Mouse (Mus musculus): ENCODE data around the gene Smim6. TPM values are rescaled to one million over a fixed set of nuclear protein-coding genes. Genes with fewer than 3 reads are reported as not detected.
A peak's percentile ranks its signal among the peaks of the same experiment; 100 is the strongest.

The Smim6 gene
- total RNA-seq, 2 experiments from 2014 or later, result 0.31 TPM; not detected in 1

DNA sequence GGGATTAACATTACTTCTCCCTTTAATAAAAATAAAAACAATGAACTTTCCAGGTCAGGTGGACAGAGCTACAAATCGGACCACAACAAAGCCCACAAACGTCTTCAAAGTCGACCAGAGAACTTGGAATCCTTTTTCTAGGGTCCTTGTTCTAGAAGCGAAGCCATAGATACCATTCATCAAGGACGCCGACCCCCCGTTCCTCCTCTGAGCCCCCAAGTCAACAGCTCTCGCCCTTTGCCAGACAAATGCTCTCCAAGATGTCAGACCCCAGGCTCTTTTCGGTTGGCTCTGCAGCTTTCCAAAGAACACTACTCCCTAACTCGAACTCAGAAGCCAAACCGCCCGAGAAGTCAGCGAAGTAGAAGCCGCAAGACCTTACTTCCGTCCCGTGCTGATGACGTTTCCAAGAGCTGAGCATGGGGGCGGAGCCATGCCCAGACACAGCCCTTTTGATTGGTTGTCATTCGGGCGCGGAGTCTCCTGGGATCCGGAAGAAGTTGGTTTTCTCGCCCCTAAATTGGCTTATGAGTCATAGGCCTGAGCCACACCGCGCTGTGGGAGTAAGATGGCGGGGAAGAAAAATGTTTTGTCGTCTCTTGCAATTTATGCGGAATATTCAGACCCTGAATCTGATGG lies 21.4 kb downstream of the Smim6 start, which contains the start of the genes Sap30bp and Recql5:
TSS of gene Sap30bp (plus strand) at position 175 of the 639 bp plus-strand sequence.
TSS of gene Recql5 (minus strand) at position 370 of the 639 bp plus-strand sequence.
- intact Hi-C loops (cut with DNase I), result loop anchor here (5.0 kb wide), 1 partner anchor 199 kb away; the partner anchor contains the start of gene Trim65
- peak; percentile 96 to 97 for DNase-seq

DNA sequence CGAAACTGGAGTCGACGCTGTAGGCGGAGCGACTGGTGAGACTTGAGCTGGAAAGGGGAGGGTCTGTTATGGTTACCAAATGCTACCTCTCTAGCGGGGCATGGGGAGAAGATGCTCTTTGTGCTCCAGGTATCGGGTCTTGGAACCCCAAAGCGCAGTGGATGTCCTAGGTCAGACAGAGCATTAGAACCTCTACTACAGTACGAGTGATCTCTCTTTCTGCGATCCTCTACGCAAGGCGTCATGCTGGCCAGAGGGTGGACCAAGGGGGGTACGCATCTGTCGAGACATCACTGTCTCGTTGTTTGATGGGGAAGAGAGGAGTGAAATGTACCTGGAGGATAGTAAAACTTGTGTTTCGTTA lies 21.9 kb downstream of the Smim6 start:
- intact Hi-C loops (cut with DNase I), result loop anchor here (5.0 kb wide), 1 partner anchor 199 kb away; the partner anchor contains the start of gene Trim65
- no peak for DNase-seq

DNA sequence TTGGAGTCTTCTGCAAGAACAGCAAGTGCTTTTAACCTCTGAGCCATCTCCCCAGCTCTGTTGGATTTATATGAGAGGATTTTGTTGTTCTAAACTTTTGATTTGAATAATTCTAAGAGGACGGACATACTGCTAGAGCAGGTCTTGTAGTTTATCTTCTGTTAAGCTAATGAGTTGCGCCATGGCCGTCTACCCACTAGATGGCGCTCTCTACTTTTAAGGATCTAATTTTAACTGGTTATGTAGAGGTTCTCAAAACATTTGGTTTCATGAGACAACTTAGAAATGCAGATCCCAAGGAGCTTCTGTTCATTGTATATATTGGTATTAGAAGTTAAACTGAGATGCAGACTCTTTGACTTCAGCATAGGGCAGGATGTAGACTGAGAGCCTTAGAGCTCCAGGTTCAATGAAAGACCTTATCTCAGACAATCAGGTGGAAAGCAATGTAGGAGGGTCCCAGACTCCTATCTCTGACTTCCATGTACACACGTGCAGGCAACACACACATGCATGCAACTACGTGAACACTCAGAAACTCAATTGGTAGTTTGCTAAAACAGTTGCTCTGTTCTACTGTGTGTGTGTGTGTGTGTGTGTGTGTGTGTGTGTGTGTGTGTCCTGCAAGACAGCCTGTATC lies 28.0 kb downstream of the Smim6 start:
- intact Hi-C loops (cut with DNase I), result loop anchor here (1.0 to 5.0 kb wide), 3 partner anchors 59 to 282 kb away; no protein-coding TSS in a partner anchor
- peak; percentile 56 to 68 for DNase-seq

DNA sequence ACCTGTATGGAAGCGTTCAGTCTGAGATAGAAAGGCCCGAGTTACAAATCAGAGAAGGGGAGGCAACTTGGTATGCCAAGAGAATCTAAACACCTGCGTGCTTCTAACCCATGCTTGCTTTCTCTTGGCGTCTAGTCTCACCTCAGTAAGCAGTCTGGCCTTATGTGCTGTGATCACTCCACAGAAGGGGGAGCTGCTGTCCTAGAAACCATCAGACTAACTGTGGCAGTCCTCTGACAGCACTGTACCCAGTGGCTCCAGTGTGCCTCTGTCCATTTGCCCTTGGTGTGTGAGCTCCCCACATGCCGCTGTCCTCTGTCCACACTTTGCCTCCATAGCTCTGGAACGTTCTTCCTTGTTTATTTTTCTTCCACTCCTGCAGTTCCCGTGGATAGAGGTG lies 30.2 kb downstream of the Smim6 start:
- intact Hi-C loops (cut with DNase I), result loop anchor here (5.0 kb wide), 2 partner anchors 140 to 280 kb away; no protein-coding TSS in a partner anchor
- DNase-seq, result no peak

DNA sequence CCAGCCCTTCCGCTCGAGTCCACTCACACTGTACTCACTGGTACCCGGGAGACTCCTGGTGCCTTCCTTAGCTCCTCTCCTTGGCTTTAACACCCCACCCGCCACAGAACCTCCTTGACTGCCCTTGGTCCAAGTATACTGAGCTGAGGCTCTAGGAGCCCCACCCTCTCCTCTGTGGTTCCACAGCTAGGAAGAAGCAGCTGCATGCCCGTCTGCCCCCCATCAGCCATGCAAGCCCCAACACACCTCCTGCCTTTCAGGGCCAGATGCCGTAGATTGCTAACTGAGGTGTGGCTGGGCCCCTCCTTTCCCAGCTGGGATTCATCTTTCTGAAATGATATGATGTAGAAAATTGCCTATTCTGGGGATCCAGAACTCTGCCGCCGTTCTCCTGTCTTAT lies 33.4 kb downstream of the Smim6 start:
- intact Hi-C loops (cut with DNase I), result no loop called here

DNA sequence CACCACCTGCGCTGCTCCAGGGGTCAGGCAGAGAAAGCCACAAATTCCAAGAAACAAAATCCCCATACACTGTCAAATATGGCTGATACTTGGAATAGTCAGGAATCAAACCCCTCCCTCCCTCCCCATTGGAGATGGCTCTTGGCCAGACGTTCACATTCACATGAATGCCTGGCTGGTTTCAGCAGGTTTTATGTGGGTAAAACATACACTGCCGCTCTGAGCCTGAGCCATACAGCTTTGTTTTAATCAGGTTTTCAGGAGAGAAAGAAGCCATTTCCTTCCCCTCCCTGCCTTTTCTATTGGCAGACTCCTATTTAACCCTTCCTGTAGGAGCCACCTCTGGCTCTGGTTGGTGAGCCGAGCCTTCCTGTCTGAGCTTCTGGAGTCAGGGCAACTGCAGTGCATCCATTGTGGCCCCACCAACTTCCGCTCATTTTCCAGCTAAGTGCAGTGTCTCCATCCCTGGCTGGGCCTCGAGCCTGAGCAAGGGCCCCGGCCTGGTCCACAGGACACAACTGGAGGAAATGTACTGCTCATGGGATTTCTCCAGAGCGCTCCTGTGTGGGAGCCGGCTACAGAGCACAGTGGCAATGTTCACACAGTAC lies 34.5 kb downstream of the Smim6 start:
- intact Hi-C loops (cut with DNase I), result no loop called here
- DNase-seq, result no peak

More for the DNA sequence above, 33.4 kb downstream of the Smim6 start:
- no peak for DNase-seq

DNA sequence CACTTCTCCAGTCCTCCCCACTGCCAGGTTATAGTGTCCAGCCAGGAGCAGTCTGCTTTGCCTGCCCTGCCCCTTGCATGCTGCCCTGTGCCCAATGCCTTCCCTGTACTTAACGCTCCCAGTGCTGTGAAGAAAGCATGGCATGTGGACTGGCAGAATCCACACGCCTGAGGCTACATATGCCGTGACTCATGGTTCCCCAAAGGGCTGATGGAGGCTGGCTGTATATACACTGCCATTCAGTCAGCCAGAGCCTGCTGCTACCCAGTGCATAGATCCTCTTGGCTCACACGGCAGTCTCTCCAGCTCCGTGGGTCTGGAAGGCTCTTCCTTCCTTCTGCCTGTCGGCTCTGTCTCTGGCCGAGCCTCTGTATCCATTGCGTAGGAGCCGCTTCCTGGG lies 36.5 kb downstream of the Smim6 start:
- DNase-seq, result no peak

DNA sequence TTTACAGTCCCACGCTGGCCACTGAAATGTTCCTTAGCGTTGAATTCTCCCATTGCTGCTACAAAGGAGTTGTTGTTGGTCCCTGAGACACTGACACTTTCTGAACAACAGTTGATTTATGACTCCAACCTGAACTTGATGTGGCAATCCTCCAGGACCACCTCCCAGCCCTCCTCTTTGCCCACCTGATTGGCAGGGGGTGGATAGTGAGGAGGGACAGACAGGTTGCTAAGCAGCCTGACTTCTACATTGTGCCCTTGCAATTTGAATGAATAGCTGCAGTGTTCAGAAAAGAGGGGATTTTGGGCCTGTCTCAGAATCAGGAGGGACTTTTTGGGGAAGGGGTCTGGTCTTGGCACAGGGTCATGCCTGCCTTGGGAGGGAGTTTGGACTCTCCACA lies 38.9 kb downstream of the Smim6 start:
- no peak for DNase-seq

More for the DNA sequence above, 36.5 kb downstream of the Smim6 start:
- intact Hi-C loops (cut with DNase I), result no loop called here

DNA sequence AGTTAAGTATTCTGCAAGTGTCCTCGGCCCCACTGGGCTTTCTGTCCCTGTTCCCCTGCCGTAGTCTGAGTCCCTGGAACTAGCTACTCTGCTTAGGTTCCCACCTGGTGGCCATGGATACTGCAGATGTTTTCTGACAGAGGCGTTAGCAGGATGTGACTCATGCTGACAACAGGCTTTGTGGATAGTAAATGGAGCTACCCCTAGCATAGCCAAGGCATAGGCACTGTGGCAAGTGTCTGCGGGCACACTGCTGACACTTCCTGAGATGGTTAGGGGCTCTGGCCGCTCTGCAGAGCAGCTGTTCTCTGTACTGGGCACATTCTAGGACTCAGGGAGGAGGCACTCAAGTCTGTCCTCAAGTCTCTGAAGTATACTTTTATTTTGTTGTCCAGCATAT lies 42.9 kb downstream of the Smim6 start:
- intact Hi-C loops (cut with DNase I), result no loop called here
- DNase-seq, result no peak

More for the DNA sequence above, 38.9 kb downstream of the Smim6 start:
- intact Hi-C loops (cut with DNase I), result no loop called here

DNA sequence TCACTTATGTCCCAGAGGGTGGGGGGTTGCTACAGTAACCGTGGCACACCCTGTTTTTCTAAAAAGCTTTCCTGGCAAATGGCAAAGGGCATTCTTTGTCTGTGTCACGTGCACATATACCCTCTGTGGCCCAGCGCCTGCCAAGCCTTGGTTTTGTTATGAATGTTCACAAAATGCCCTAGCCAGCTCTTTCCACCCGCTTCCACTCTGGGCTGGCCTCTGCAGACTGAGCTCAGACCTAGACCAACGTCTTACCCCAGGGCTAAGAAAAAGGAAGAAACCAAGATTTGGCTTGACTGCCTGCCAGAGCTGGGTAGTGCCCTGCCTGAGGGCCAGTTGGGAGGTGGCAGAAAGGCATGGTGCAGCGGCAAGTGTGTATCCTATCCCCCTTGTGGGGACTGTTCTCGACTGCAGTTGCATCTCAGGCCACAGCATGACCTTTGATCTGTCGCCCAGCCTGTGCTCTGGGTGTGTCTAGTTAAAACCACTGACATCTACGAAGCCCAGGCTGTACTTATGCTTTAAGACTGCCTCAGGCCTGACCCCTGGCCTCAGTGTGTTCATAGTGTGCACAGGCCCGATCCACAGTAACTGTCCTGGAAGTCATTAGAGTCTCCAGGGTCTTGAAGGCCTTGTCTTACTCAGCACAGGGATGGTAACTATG lies 43.5 kb downstream of the Smim6 start:
- no peak for DNase-seq
- intact Hi-C loops (cut with DNase I), result no loop called here

DNA sequence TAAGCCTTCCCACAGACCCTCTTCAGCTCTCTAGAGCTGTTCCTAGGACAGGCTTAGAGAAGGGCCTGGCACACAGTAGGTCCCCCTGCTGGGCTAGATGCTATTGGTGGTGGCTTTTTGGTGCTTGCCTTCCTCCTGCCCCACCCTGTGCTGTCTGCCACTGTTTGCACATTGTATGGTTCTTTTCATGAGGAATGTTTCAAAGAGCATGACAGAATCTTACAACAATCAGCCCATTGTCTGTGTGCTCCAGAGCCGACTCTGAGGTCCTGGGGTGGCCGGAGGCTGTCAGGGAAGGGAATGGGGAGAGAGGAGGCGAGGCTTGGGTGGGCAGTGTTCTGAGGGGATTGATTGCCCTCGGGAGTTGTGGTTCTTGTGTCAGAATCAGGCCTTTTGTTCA lies 44.6 kb downstream of the Smim6 start:
- intact Hi-C loops (cut with DNase I), result no loop called here

DNA sequence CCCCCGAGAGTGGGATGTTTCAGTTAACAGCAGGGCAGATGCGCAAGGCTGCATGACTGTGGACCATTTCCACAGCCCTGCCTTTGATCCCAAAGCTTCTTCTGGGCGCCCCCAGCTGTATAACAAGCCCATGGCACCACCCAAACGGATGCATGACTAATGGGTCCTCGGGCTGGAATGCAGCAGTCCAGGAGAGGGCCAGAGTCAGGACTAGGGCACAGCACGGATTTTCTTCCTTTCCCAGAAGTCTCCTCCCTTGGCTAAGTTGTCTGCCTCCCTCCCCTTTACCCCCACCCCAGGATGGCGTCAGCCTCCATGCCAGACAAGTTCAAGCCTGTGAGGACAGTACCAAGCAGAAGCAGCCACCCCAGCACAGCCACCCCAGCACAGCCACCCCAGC lies 46.2 kb downstream of the Smim6 start:
- DNase-seq, result no peak
- intact Hi-C loops (cut with DNase I), result no loop called here

More for the DNA sequence above, 44.6 kb downstream of the Smim6 start:
- DNase-seq, result no peak

DNA sequence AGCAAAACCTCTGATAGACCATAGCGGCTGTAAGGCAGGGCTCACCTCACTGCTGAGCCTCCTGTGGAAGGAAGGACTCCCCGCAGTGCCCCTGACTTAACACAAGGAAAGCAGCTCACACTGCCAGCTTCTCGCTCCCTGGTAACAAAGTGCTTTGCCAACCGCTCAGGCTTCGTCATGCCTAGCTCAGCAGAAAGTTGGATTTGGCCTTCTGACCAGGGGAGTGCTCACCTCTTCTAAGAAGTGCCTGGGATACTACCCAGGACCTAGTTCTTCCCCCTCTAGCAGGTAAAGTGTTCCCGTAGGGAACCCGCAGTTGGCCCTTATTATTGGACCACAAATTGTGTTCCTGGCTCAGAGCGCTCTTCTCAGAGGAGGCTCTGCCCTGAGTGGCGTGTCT lies 47.2 kb downstream of the Smim6 start:
- intact Hi-C loops (cut with DNase I), result no loop called here
- no peak for DNase-seq

DNA sequence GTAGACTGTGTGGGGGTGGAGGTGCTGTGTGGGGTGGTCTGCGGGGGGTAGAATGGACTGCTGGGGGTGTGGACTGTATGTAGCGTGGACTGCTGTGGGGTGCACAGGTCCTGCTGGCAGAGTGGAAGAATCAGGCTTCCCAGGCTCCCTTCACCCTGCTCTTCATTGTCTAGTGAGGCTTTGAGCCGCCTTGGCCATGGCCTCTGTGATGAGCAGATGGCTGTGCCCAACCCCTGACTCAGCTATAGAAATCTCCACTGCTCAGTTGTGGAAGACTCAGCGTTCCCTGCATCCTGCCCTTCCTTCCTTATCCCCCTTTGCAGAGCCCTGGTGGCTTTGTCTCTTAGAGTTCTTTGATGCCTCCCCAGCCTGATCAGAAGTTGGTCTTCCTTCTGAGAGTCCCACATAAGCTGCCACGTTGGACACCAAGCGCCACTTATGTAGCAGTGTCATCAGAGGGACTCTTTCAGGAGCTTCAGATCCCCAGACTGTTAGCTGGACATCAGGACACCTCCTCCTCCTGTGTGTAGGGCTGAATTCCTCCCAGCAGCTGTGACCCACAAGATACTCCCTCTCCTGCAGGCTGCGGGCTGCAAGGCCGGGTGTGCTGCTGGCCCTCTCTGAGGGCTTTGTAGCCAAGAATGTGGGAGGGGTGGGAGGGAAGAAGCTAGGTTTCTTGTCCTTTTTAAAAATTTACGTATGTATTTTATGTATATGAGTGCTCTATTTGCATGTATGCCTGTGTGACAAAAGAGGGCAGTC lies 51.0 kb downstream of the Smim6 start:
- intact Hi-C loops (cut with DNase I), result no loop called here
- DNase-seq, result no peak

Other genes with a start within 250 kb of the Smim6 start
- 100 to 1,000 TPM; 102 to 110 TPM for gene Grb2, start 203.4 kb upstream of the Smim6 start, total RNA-seq (2021)
- gene Tmem94, start 146.6 kb upstream of the Smim6 start, total RNA-seq (2021), result 100 to 1,000 TPM in 1 of 2 experiments, 10 to 100 TPM in 1; 92.3 to 101 TPM
- 10 to 100 TPM; 48.6 to 50.6 TPM for gene Caskin2, start 98.4 kb upstream of the Smim6 start, total RNA-seq (2021)
- gene Tsen54, start 97.3 kb upstream of the Smim6 start, total RNA-seq (2021), result 1 to 10 TPM; 8.7 to 9.7 TPM
- 10 to 100 TPM; 18.7 to 21.2 TPM for gene Llgl2, start 88.0 kb upstream of the Smim6 start, total RNA-seq (2021)
- gene Myo15b, start 53.6 kb upstream of the Smim6 start, total RNA-seq (2021), result under 1 TPM in 1 of 2 experiments, not detected in 1; 0.14 TPM
- gene Smim5, start 12.1 kb upstream of the Smim6 start, total RNA-seq (2021), result 10 to 100 TPM; 14.8 to 26.7 TPM
- 10 to 100 TPM; 17.2 to 20.7 TPM for gene Sap30bp, start 21.3 kb downstream of the Smim6 start, total RNA-seq (2021)
- gene Recql5, start 21.5 kb downstream of the Smim6 start, total RNA-seq (2021), result 1 to 10 TPM; 6.7 to 8.9 TPM
- 1 to 10 TPM; 2.6 to 3.4 TPM for gene Itgb4, start 62.7 kb downstream of the Smim6 start, total RNA-seq (2021)
- gene Galk1, start 100.7 kb downstream of the Smim6 start, total RNA-seq (2021), result 10 to 100 TPM; 12.8 to 19.3 TPM
- gene H3f3b, start 115.9 kb downstream of the Smim6 start, total RNA-seq (2021), result 100 to 1,000 TPM; 136 to 158 TPM
- 1 to 10 TPM; 8.0 to 8.4 TPM for gene Unk, start 118.3 kb downstream of the Smim6 start, total RNA-seq (2021)
- under 1 TPM; 0.41 to 0.42 TPM for gene Unc13d, start 165.9 kb downstream of the Smim6 start, total RNA-seq (2021)
- gene Wbp2, start 175.0 kb downstream of the Smim6 start, total RNA-seq (2021), result 100 to 1,000 TPM in 1 of 2 experiments, 10 to 100 TPM in 1; 97.0 to 106 TPM
- gene Trim47, start 215.2 kb downstream of the Smim6 start, total RNA-seq (2021), result 10 to 100 TPM; 25.2 to 34.2 TPM
- 1 to 10 TPM; 7.4 to 7.6 TPM for gene Trim65, start 219.1 kb downstream of the Smim6 start, total RNA-seq (2021)
- gene Mrpl38, start 226.9 kb downstream of the Smim6 start, total RNA-seq (2021), result 10 to 100 TPM; 62.9 to 63.4 TPM